Mouse (Mus musculus) heart, embryonic 15.5 days (tissue): ENCODE data around the gene Tmem127. TPM values are rescaled to one million over a fixed set of nuclear protein-coding genes. Genes with fewer than 3 reads are reported as not detected.
A peak's percentile ranks its signal among the peaks of the same experiment; 100 is the strongest.
"Not testable (repeated sequence)": the region's sequence is repeated elsewhere in the genome, so short reads cannot be mapped to it uniquely, and the experiment has no call there.

Experiments
- ATAC-seq: fragments of 200-750 bp; cut with Nextera tagmentation; replicated peaks from 2 replicates; pipeline ENCODE4 v1.8.0; 2017; ENCODE audit warnings: low read depth, moderate TSS enrichment; ENCODE audit not compliant: insufficient number of reproducible peaks, insufficient read depth, low FRiP score
- H3K27ac ChIP-seq: fragments of 300-500 bp; sonication (generic); 2 replicates; pipeline ENCODE4 v1.5.1; 2015; ENCODE audit warnings: mild to moderate bottlenecking, inconsistent platforms
- H3K27me3 ChIP-seq: fragments of 300-500 bp; sonication (generic); 2 replicates; pipeline ENCODE4 v1.6.1; 2015; ENCODE audit warnings: inconsistent platforms
- H3K36me3 ChIP-seq: fragments of 300-500 bp; sonication (generic); 2 replicates; pipeline ENCODE4 v1.6.1; 2015; ENCODE audit warnings: mild to moderate bottlenecking, inconsistent platforms
- H3K4me1 ChIP-seq: fragments of 300-500 bp; sonication (generic); replicated peaks from 2 replicates; pipeline ENCODE4 v1.6.1; 2015; ENCODE audit warnings: inconsistent platforms
- H3K4me2 ChIP-seq: fragments of 300-500 bp; sonication (generic); 2 replicates; pipeline ENCODE4 v1.6.1; 2015; ENCODE audit warnings: inconsistent platforms, mild to moderate bottlenecking, moderate library complexity
- H3K4me3 ChIP-seq: fragments of 300-500 bp; sonication (generic); 2 replicates; pipeline ENCODE4 v1.5.1; 2015; ENCODE audit warnings: mild to moderate bottlenecking, inconsistent platforms
- H3K9ac ChIP-seq: fragments of 300-500 bp; sonication (generic); 2 replicates; pipeline ENCODE4 v1.6.1; 2015; ENCODE audit warnings: mild to moderate bottlenecking, inconsistent platforms
- H3K9me3 ChIP-seq: fragments of 300-500 bp; sonication (generic); replicated peaks from 2 replicates; pipeline ENCODE4 v1.6.1; 2016; ENCODE audit warnings: inconsistent platforms
- WGBS: fragments of 180-500 bp; shearing (Covaris S2); methylation state at CpG from one replicate; pipeline ENCODE4 v1.1.7; 2015; ENCODE audit warnings: mixed read lengths; 5-methylcytosine and 5-hydroxymethylcytosine counted together
- polyA plus RNA-seq: library from polyadenylated mRNA; unstranded; fragments of >200 nt; fragmentation: Nextera tagmentation; extraction: Ambion mirVana; gene quantifications from 2 replicates; pipeline ENCODE4 v1.2.1, GENCODE M21; 2015

Gene Tmem127
- polyA plus RNA-seq, 1 experiment from 2014 or later = 22.0 TPM

- under 1% methylated on average over 74 of the region's 75 CpGs for WGBS
- Histone ChIP-seq H3K27me3 (no peaks in the 10 kb centered on the region), H3K9ac (peak overlapping the region; percentile 97), H3K4me1 (peaks cover 25% of the 10 kb centered on the region), H3K4me2 (peak overlapping the region; percentile 68), H3K9me3 (no peaks in the 10 kb centered on the region), H3K4me3 (peak overlapping the region; percentile 95), H3K36me3 (no peaks in the 10 kb centered on the region), H3K27ac (peak overlapping the region; percentile 99)
- peak; percentile 94 for ATAC-seq
Measured at GRCm38 (mm10) chr2:127270300-127271041, 22.8 kb downstream of the Tmem127 start.

- Histone ChIP-seq H3K4me2 (peak overlapping the region; percentile 68), H3K9ac (peak overlapping the region; percentile 97), H3K27ac (peak overlapping the region; percentile 99), H3K36me3 (no peaks in the 10 kb centered on the region), H3K9me3 (no peaks in the 10 kb centered on the region), H3K4me1 (peaks cover 31% of the 10 kb centered on the region), H3K27me3 (no peaks in the 10 kb centered on the region), H3K4me3 (peak overlapping the region; percentile 95)
- no peak for ATAC-seq
- WGBS = 7% methylated on average over 8 of the region's 8 CpGs
Measured at GRCm38 (mm10) chr2:127271042-127271515, 23.4 kb downstream of the Tmem127 start.

DNA sequence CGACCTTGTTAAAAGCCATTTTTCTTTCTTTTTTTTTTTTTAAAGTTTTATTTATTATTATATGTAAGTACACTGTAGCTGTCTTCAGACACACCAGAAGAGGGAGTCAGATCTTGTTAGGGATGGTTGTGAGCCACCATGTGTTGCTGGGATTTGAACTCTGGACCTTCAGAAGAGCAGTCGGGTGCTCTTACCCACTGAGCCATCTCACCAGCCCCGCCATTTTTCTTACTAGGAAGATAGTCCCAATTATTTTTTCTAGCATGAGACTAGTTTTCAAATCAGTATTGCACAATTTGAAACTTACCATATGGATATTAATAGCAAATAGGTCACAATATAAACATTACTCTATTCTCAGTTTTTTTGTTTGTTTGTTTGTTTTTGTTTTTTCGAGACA lies 24.3 kb downstream of the Tmem127 start:
- H3K36me3 ChIP-seq, H3K9me3 ChIP-seq, H3K27me3 ChIP-seq, H3K4me3 ChIP-seq, ATAC-seq, H3K27ac ChIP-seq, H3K9ac ChIP-seq: not testable (repeated sequence)
- peaks cover 33% of the 10 kb centered on the region for H3K4me1 ChIP-seq
- peak overlapping the region; percentile 68 for H3K4me2 ChIP-seq
- WGBS = 91% methylated on average over 4 of the region's 4 CpGs

DNA sequence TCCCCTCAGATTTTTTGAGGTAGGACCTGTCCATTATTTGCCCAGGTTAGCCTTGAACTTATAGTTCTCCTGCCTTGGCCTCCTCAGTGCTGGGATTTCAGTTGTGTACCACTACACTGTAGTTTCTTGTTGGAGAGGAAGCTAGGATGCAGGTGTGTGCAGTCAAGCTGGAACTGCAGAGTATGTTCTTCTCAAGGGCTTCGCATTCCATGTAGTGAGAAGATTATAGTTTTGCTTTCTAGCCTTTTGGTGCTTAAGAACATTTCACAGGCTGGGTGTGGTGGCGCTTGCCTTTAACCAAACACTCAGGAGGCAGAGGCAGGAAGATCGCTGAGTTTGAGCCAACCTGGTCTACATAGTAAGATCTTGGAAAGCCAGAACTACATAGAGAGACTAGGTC lies 25.1 kb downstream of the Tmem127 start:
- Histone ChIP-seq H3K27me3 (no peaks in the 10 kb centered on the region), H3K36me3 (no peaks in the 10 kb centered on the region), H3K9me3 (no peaks in the 10 kb centered on the region), H3K27ac (no peak overlapping the region), H3K9ac (no peak overlapping the region), H3K4me2 (no peak overlapping the region), H3K4me1 (peaks cover 33% of the 10 kb centered on the region), H3K4me3 (no peak overlapping the region)
- ATAC-seq = no peak
- WGBS = 95% methylated on average over 3 of the region's 3 CpGs

- 74% methylated on average over 2 of the region's 2 CpGs for WGBS
- no peaks in the 10 kb centered on the region for H3K36me3 ChIP-seq
- H3K27ac ChIP-seq = peak overlapping the region; percentile 45; the same call in 1 of the 2 replicates
- no peak for ATAC-seq
- no peaks in the 10 kb centered on the region for H3K9me3 ChIP-seq
- 0 out of 2 replicates have a peak overlapping the region, but pooled peaks have one; percentile 18 for H3K4me2 ChIP-seq
- no peaks in the 10 kb centered on the region for H3K27me3 ChIP-seq
- H3K4me3 ChIP-seq = no peak overlapping the region
- peak overlapping the region; percentile 40; the same call in 1 of the 2 replicates for H3K9ac ChIP-seq
- peaks cover 28% of the 10 kb centered on the region for H3K4me1 ChIP-seq
Measured at GRCm38 (mm10) chr2:127274590-127274989, 26.9 kb downstream of the Tmem127 start.

DNA sequence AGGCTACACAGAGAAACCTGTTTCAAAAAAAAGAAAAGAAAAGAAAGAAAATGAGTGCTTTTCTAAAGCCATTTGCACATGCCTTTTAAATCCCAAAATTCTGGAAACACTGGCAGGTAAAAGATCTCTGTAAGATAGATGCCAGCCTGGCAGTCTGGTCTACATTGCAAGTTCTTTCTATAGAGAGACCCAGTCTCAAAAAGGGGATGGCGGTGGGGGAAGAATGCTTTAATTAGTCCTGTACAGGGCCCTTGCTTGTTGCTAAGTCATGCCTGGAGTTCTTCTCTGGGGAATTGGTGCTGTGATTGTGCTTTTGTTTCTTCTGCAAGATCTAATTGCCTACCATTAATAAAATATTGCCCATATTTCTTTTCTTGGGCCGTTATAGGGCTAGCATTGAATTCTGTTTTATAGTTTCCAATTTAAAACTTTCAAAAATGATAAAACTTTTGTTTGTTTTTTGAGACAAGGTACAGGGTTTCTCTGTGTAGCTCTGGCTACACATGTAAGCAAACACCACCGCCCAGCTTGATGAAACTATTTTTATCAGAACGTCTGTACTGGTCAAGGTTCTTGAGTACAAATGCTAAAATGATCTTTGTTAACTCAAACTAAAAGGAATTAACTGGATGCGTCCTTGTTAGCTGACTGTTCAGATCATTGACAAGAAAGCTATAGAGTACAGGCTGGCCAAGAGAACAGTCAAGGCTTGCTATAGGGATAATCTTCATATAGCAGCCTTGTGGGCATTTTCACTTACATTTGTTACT lies 28.0 kb downstream of the Tmem127 start:
- Histone ChIP-seq H3K27me3 (no peaks in the 10 kb centered on the region), H3K4me2 (no peak overlapping the region), H3K4me1 (peaks cover 28% of the 10 kb centered on the region), H3K27ac (no peak overlapping the region; the same call in 1 of the 2 replicates), H3K9me3 (no peaks in the 10 kb centered on the region), H3K36me3 (no peaks in the 10 kb centered on the region), H3K9ac (no peak overlapping the region), H3K4me3 (no peak overlapping the region)
- ATAC-seq = no peak
- WGBS = 61% methylated on average over 5 of the region's 5 CpGs

GRCm38 (mm10) chr2:127278162-127278561 lies 30.5 kb downstream of the Tmem127 start:
- Histone ChIP-seq H3K4me1 (peaks cover 19% of the 10 kb centered on the region), H3K4me2 (no peak overlapping the region), H3K9me3 (no peaks in the 10 kb centered on the region), H3K36me3 (no peaks in the 10 kb centered on the region), H3K27me3 (no peaks in the 10 kb centered on the region), H3K9ac (no peak overlapping the region), H3K4me3 (no peak overlapping the region), H3K27ac (no peak overlapping the region)
- no peak for ATAC-seq

DNA sequence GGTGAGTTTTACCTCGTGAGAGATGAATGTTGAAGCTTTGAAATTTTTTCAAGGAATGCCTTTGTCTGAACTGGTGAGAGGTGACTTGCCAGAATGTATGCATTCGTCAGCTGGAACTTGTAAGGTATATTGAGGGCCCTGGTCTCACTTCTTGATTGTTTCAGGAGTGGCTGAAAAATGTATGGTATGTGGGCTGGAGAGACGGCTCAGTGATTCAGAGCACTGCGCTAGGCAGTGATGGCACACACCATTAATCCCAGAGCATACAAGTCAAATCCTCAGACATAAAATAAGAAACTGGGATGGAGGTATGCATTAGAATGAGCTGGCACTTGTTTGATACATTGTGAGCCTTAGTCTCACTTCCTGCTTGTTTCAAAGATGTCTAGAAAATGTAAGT lies 44.5 kb downstream of the Tmem127 start:
- H3K36me3 ChIP-seq = peaks cover 69% of the 10 kb centered on the region
- WGBS = 52% methylated on average over 4 of the region's 4 CpGs
- no peak overlapping the region for H3K4me2 ChIP-seq
- H3K9ac ChIP-seq = no peak overlapping the region
- no peaks in the 10 kb centered on the region for H3K4me1 ChIP-seq
- no peak for ATAC-seq
- no peaks in the 10 kb centered on the region for H3K9me3 ChIP-seq
- H3K27ac ChIP-seq = no peak overlapping the region
- H3K4me3 ChIP-seq = no peak overlapping the region
- no peaks in the 10 kb centered on the region for H3K27me3 ChIP-seq

GRCm38 (mm10) chr2:127297001-127297805 lies 49.5 kb downstream of the Tmem127 start:
- H3K4me2 ChIP-seq = no peak overlapping the region
- H3K36me3 ChIP-seq = peaks cover 79% of the 10 kb centered on the region
- no peak overlapping the region for H3K27ac ChIP-seq
- ATAC-seq = no peak
- H3K9me3 ChIP-seq = no peaks in the 10 kb centered on the region
- no peak overlapping the region for H3K4me3 ChIP-seq
- WGBS = 86% methylated on average over 7 of the region's 7 CpGs
- H3K27me3 ChIP-seq = no peaks in the 10 kb centered on the region
- no peaks in the 10 kb centered on the region for H3K4me1 ChIP-seq
- no peak overlapping the region for H3K9ac ChIP-seq

GRCm38 (mm10) chr2:127298056-127298455 lies 50.3 kb downstream of the Tmem127 start:
- Histone ChIP-seq H3K4me3 (no peak overlapping the region), H3K27me3 (no peaks in the 10 kb centered on the region), H3K36me3 (peaks cover 71% of the 10 kb centered on the region), H3K9me3 (no peaks in the 10 kb centered on the region), H3K4me2 (no peak overlapping the region), H3K27ac (no peak overlapping the region), H3K9ac (no peak overlapping the region), H3K4me1 (no peaks in the 10 kb centered on the region)
- 93% methylated on average over 1 of the region's 1 CpGs for WGBS
- no peak for ATAC-seq

DNA sequence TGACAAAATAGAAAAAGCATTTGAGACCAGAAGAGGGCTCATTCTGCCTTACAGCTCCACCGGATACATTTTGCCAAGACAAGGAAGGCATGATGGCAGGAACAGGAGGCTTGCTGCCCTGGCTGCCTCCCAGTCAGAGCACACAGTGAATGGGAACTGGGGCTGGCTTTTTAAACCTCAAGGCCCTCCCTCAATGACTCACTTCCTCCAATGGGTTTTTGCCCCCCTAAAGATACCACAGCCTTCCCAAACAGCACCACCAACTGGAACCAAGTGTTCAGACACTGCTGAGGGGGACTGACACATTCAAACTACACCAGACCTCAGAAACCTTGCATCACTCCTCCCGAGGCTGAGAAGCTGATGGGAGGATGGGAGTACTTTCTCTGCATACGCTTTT lies 53.0 kb downstream of the Tmem127 start:
- H3K4me1 ChIP-seq = no peaks in the 10 kb centered on the region
- H3K9me3 ChIP-seq = no peaks in the 10 kb centered on the region
- 79% methylated on average over 3 of the region's 3 CpGs for WGBS
- H3K4me3 ChIP-seq = no peak overlapping the region
- no peak overlapping the region for H3K9ac ChIP-seq
- no peaks in the 10 kb centered on the region for H3K27me3 ChIP-seq
- no peak for ATAC-seq
- H3K36me3 ChIP-seq = peaks cover 51% of the 10 kb centered on the region
- no peak overlapping the region for H3K4me2 ChIP-seq
- no peak overlapping the region for H3K27ac ChIP-seq
